Mouse (Mus musculus) ES-Bruce4 (cell line): Measurements from ENCODE around the gene Zscan29.
"Not testable (repeated sequence)": the region's sequence is repeated elsewhere in the genome, so short reads cannot be mapped to it uniquely, and the experiment has no call there.

Experiments
- CTCF ChIP-seq: IDR thresholded peaks from one replicate; pipeline ENCODE4 v1.8.1; 2011; ENCODE audit warnings: low read depth, low read length
- EP300 ChIP-seq: IDR thresholded peaks from 2 replicates; pipeline ENCODE4 v1.6.1; 2011; ENCODE audit warnings: low read depth, low read length; ENCODE audit not compliant: insufficient read depth

- not testable (repeated sequence) for TF ChIP-seq EP300, CTCF
Measured at GRCm38 (mm10) chr2:121126302-121126701, 44.6 kb downstream of the Zscan29 start.
